Mouse (Mus musculus): ENCODE measurements at regions not wholly inside any gene's neighbourhood (a gene's known extent, or its start where the extent isn't known, plus 50 kb on each side); places are given as distances from the start of the nearest gene placed in this dataset.
A peak's percentile ranks its signal among the peaks of the same experiment; 100 is the strongest.

DNA sequence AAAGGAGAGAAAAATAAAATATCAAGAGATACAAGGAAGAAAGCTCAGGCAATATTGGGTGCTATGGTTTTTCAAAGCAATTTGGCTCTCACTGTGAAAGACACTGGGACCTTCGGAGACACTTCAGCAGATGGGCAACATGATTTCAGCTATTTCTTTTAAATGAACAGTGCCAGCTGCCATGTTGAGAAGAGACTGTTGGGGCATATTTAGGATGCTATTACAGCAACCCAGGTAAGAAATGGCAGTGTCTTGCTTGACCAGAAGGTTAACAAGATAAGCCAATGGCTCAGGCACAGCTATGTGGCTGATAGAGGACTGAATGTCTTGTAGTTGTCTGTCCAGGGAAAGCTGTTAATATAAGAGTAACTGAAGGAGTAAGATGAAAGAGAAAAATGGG, 348.6 kb downstream of the Ankrd7 start:
- DNase-seq (ENCODE audit: extremely low spot score in 1 of 2, low spot score in 1 of 2), result no peak

DNA sequence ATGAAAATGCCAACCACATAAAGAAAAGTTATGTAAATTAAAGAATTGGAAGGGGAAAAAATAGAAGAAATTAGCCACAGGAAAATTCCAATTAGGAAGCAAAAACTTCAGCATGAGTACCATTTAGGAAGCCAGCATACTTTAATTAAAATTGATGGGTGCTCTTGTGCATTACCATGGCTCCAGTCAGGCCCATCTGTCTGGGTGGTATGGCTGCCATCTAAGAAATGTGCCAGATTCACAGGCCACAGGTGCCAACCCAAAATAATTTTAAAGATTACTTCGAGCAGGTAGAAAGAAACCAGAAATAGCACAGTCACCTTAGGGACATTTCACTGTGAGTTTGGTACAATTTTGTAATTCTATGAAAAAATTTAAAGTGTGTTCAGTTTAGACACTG, 349.0 kb downstream of the Ankrd7 start:
- no peak for DNase-seq (ENCODE audit: extremely low spot score in 1 of 2, low spot score in 1 of 2)

DNA sequence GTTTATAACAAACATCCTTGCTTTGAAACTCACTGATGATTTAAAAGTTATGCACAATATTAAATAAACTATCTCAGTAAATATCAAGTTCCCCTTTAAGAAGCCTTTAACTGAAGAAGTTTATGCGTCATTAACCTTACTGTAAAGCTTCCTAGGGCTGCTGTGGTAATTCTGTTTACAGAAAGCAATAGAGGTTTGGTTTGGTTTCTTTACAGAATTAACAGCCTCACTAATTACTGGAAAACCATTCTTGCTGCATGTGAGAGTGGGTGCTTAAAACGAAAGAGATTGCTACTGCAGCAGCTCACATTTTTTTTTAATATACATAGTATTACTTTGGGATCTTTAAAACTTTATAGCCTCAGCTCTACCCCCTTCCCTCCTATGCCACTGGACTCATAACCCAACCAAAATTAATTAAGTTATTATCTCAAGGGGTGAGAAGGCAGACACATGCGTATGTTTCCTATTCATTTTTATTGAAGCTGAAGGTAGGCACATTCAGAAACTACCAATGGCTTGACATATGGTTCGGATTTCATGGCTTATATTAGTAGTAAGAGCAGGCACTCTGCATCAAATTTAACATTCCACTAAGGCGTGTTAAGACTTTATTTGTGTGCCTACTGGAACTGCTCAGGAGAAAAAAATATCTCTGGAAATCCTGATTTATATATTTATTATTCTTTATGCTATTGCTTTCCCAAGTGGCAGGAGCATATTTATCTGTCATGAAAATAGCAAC, 398.1 kb downstream of the Ankrd7 start:
- no peak for DNase-seq (ENCODE audit: extremely low spot score in 1 of 2, low spot score in 1 of 2)

GRCm38 (mm10) chr6:19273207-19273606, 407.1 kb downstream of the Ankrd7 start:
- no peak for DNase-seq (ENCODE audit: extremely low spot score in 1 of 2, low spot score in 1 of 2)

GRCm38 (mm10) chr6:19282682-19283333, 416.7 kb downstream of the Ankrd7 start:
- DNase-seq (ENCODE audit: extremely low spot score in 1 of 2, low spot score in 1 of 2), result peak; percentile 35 to 41

DNA sequence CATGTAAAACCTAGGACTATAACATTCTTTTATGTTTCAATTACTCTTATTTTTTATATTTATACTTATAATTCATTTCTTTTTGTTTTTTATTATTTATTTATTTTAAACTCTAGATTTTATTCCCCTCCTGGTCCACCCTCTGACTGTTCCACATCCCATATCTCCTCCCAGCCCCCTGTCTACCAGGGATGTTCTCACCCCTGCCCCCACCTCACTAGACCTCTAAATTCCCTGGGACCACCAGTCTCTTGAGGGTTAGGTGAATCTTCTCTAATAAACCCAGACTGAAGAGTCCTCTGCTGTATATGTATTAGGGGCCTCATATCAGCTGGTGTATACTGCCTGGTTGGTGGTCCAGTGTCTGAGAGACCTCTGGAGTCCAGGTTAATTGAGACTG, 466.5 kb downstream of the Ankrd7 start:
- no peak for DNase-seq (ENCODE audit: extremely low spot score in 1 of 2, low spot score in 1 of 2)

DNA sequence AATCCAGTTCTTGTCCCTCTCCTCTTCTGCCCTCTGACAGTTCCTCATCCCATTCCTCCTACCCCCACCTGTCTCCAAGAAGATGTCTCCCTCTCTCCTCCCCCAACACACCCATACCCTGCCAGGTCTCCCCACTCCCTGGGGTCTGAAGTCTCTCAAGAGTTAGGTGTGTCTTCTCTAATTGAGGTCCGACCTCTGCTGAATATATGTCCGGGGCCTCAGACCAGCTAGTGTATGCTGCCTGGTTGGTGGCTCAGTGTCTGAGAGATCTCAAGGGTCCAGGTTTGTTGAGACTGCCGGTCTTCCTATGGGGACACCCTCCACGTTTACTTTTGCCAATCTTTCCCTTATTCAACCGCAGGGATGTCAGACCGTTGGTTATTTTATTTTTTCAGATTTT, 469.5 kb downstream of the Ankrd7 start:
- DNase-seq (ENCODE audit: extremely low spot score in 1 of 2, low spot score in 1 of 2), result no peak

DNA sequence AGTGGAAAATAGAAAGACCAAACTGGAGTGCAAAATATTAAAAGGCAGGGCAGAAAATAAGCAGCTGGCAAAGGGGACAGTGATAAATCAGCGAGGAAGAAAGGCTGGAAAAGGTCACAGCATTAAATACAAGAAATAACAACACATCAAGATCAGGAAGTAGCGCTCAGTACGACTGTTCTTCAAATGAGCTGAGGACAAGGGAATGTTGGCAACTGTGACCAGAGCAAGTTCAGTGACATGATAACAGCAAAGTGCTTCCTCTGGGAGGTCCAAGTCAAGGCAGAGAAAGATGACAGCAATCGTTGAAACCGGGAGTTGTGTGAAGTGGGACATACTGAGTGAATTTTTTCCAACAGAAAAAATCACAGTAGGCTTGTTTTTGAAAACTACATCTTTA, 472.4 kb downstream of the Ankrd7 start:
- no peak for DNase-seq (ENCODE audit: extremely low spot score in 1 of 2, low spot score in 1 of 2)

All from frontal cortex, adult 2 months (tissue).